Mouse (Mus musculus) ovary, adult 18-20 months (tissue): ENCODE data around the gene Syt2.

ENCODE experiments used
- DNase-seq: peaks from one replicate; pipeline ENCODE4 v3.0.0; 2022; ENCODE audit warnings: low spot score, mixed read lengths

Gene Syt2

GRCm38 (mm10) chr1:134741946-134742661, 95.6 kb downstream of the Syt2 start:
- no peak for DNase-seq

GRCm38 (mm10) chr1:134745648-134746047, 99.2 kb downstream of the Syt2 start:
- DNase-seq: no peak

GRCm38 (mm10) chr1:134747236-134748174, 101.0 kb downstream of the Syt2 start:
- no peak for DNase-seq

GRCm38 (mm10) chr1:134749889-134750288, 103.4 kb downstream of the Syt2 start:
- no peak for DNase-seq

- no peak for DNase-seq
Measured at GRCm38 (mm10) chr1:134752447-134752846, 106.0 kb downstream of the Syt2 start.

GRCm38 (mm10) chr1:134753751-134754630, 107.5 kb downstream of the Syt2 start:
- DNase-seq: no peak

GRCm38 (mm10) chr1:134754818-134755217, 108.3 kb downstream of the Syt2 start:
- no peak for DNase-seq

- DNase-seq: no peak
Measured at GRCm38 (mm10) chr1:134755548-134756189, 109.2 kb downstream of the Syt2 start.

- no peak for DNase-seq
Measured at GRCm38 (mm10) chr1:134756190-134756873, 109.9 kb downstream of the Syt2 start.

GRCm38 (mm10) chr1:134757230-134757629, 110.8 kb downstream of the Syt2 start:
- no peak for DNase-seq

GRCm38 (mm10) chr1:134759133-134759532, 112.7 kb downstream of the Syt2 start:
- DNase-seq: no peak

- DNase-seq: no peak
Measured at GRCm38 (mm10) chr1:134760642-134761041, 114.2 kb downstream of the Syt2 start.

GRCm38 (mm10) chr1:134761534-134761933, 115.1 kb downstream of the Syt2 start:
- no peak for DNase-seq

GRCm38 (mm10) chr1:134763250-134763649, 116.8 kb downstream of the Syt2 start:
- DNase-seq: no peak

GRCm38 (mm10) chr1:134763776-134764438, 117.4 kb downstream of the Syt2 start:
- DNase-seq: no peak

GRCm38 (mm10) chr1:134764831-134765458, 118.5 kb downstream of the Syt2 start:
- DNase-seq: peak; percentile 77

- DNase-seq: no peak
Measured at GRCm38 (mm10) chr1:134766448-134766847, 120.0 kb downstream of the Syt2 start.

- DNase-seq: no peak
Measured at GRCm38 (mm10) chr1:134770312-134770711, 123.8 kb downstream of the Syt2 start.

GRCm38 (mm10) chr1:134771353-134771752, 124.9 kb downstream of the Syt2 start:
- DNase-seq: no peak

- no peak for DNase-seq
Measured at GRCm38 (mm10) chr1:134771999-134772398, 125.5 kb downstream of the Syt2 start.
